Mouse (Mus musculus): ENCODE measurements around the gene Gm2000. TPM values are rescaled to one million over a fixed set of nuclear protein-coding genes. Genes with fewer than 3 reads are reported as not detected.

The Gm2000 gene
- total and polyA plus RNA-seq, 3 experiments = 425 to 3,171 (median 1,611) TPM

DNA sequence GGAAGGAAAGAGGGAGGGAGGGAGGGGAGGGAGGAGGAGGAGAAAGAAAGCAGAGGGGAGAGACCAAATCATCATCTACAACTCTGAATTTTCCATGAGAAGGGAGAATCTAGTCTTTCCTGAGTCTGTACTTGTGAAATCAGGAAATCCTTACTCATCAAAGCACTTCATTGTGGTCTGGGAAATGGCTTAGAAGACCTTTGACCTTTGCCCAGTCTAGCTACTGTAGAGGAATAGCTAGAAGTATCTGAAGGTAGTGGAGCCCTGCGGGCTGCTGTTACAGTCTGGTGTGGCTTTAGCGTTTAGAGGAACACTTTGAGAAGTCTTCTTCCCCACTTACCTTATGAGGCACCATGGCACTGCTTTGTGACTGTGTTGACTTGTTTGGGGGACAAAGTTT lies 36.7 kb downstream of the Gm2000 start:
- Histone ChIP-seq H3K27me3 (ENCODE audit: insufficient read depth, low read length) (peaks cover 7% of the 10 kb centered on the region; the same call in 1 of the 2 replicates), H3K4me1 (ENCODE audit: insufficient read depth, low read depth, low read length) (peaks cover 1% of the 10 kb centered on the region; the same call in 1 of the 2 replicates), H3K4me3 (ENCODE audit: low read depth, low read length) (no peak overlapping the region), H3K9me3 (replicated peaks) (peaks cover 3% of the 10 kb centered on the region), H3K36me3 (replicated peaks) (no peaks in the 10 kb centered on the region)
- TF ChIP-seq GATA2 (IDR thresholded peaks at IDR 0.05; ENCODE audit: borderline replicate concordance, low read depth, low read length) (no peak), GATA1 (IDR thresholded peaks at IDR 0.05; ENCODE audit: borderline replicate concordance, low read length) (no peak), TAL1 (conservative IDR thresholded peaks at IDR 0.05; ENCODE audit: low read depth, low read length) (no peak), POLR2AphosphoS5 (IDR thresholded peaks at IDR 0.05; ENCODE audit: insufficient replicate concordance, low read depth, low read length) (no peak), CTCF (IDR thresholded peaks at IDR 0.05; ENCODE audit: low read depth, low read length) (no peak)
- ATAC-seq (ENCODE audit: extremely low read depth, insufficient number of reproducible peaks, low FRiP score, poor library complexity, severe bottlenecking) = no peak
- no peak for DNase-seq (ENCODE audit: low spot score)

DNA sequence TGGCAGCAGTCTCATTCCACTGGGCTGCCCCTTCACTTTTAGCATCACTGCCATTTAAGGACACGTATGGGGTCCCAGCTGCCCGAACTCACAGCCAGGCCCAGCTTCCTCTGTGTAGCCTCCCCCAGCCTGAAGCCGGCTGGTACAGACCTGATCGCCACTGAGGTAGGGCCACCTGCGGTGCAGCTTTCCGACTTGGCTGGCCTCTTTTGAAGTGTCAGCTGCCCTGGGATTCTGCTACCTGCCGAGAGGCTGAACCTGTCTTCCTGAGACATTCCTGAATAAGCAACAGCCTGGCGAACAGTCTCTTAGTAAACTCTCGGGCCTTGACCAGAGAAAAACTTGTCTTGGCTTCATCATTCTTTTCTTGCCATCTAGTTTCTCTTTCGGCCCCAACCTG lies 37.4 kb downstream of the Gm2000 start:
- H3K4me1 ChIP-seq (ENCODE audit: insufficient read depth, low read depth, low read length) = peaks cover 9% of the 10 kb centered on the region
- no peak for TF ChIP-seq GATA1 (IDR thresholded peaks at IDR 0.05; ENCODE audit: borderline replicate concordance, low read length)
- TF ChIP-seq TAL1 (conservative IDR thresholded peaks at IDR 0.05; ENCODE audit: low read depth, low read length) = no peak
- no peak for TF ChIP-seq CTCF (IDR thresholded peaks at IDR 0.05; ENCODE audit: low read depth, low read length)
- no peak for TF ChIP-seq GATA2 (IDR thresholded peaks at IDR 0.05; ENCODE audit: borderline replicate concordance, low read depth, low read length)
- TF ChIP-seq POLR2AphosphoS5 (IDR thresholded peaks at IDR 0.05; ENCODE audit: insufficient replicate concordance, low read depth, low read length) = no peak
- peaks cover 3% of the 10 kb centered on the region for H3K9me3 ChIP-seq (replicated peaks)
- no peaks in the 10 kb centered on the region for H3K36me3 ChIP-seq (replicated peaks)
- H3K4me3 ChIP-seq (ENCODE audit: low read depth, low read length) = no peak overlapping the region
- peaks cover 5% of the 10 kb centered on the region; the same call in 1 of the 2 replicates for H3K27me3 ChIP-seq (ENCODE audit: insufficient read depth, low read length)
- DNase-seq (ENCODE audit: low spot score) (no peak), ATAC-seq (ENCODE audit: extremely low read depth, insufficient number of reproducible peaks, low FRiP score, poor library complexity, severe bottlenecking) (no peak)

DNA sequence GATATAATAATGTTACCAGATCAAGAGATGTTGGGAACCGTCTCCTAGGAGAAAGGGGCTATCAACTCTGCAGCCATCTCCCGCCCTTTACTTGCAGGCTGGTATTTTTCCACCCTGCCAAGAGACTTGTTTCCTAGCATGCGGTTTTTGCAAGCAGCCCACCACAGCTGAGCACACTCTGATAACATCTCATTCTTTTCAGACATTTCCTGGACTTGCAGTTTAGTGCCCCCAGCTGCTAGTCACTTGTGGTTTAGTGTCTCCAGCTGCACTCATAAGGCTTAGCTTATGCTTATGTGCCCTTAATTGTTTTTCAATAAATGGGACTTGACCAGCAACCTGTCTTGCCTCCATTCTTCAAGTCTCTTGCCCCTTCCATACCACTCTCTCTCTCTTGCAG lies 42.2 kb downstream of the Gm2000 start:
- DNase-seq (ENCODE audit: low spot score) (peak; percentile 20), ATAC-seq (ENCODE audit: extremely low read depth, insufficient number of reproducible peaks, low FRiP score, poor library complexity, severe bottlenecking) (peak; percentile 72)
- peaks cover 15% of the 10 kb centered on the region for H3K4me1 ChIP-seq (ENCODE audit: insufficient read depth, low read depth, low read length)
- peaks cover 3% of the 10 kb centered on the region for H3K9me3 ChIP-seq (replicated peaks)
- no peaks in the 10 kb centered on the region for H3K36me3 ChIP-seq (replicated peaks)
- peaks cover 3% of the 10 kb centered on the region; the same call in 1 of the 2 replicates for H3K27me3 ChIP-seq (ENCODE audit: insufficient read depth, low read length)
- H3K4me3 ChIP-seq (ENCODE audit: low read depth, low read length) = no peak overlapping the region
- no peak for TF ChIP-seq CTCF (IDR thresholded peaks at IDR 0.05; ENCODE audit: low read depth, low read length)
- no peak for TF ChIP-seq GATA2 (IDR thresholded peaks at IDR 0.05; ENCODE audit: borderline replicate concordance, low read depth, low read length)
- TF ChIP-seq GATA1 (IDR thresholded peaks at IDR 0.05; ENCODE audit: borderline replicate concordance, low read length) = no peak
- no peak for TF ChIP-seq POLR2AphosphoS5 (IDR thresholded peaks at IDR 0.05; ENCODE audit: insufficient replicate concordance, low read depth, low read length)
- no peak; the same call in 1 of the 2 replicates for TF ChIP-seq TAL1 (conservative IDR thresholded peaks at IDR 0.05; ENCODE audit: low read depth, low read length)

DNA sequence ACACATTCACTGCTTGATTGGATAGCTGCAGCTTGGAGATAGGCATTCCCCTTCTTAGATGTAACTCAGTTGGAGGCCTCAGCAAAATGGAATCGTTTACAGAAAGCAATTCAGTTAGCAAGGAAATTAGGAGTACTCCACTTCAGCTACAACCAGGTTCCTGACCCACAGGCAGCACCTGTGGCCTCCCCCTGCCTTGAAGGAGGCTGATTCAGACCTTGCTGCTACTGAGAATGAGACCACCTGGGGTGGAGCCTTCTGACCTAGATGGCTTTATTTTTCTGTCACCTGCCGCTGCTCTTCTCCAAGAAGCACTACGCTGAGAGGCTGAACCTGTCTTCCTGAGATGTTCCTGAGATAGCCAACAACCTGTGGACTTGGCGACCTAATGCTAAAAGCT lies 42.7 kb downstream of the Gm2000 start:
- Histone ChIP-seq H3K4me3 (ENCODE audit: low read depth, low read length) (no peak overlapping the region), H3K9me3 (replicated peaks) (peaks cover 3% of the 10 kb centered on the region), H3K36me3 (replicated peaks) (no peaks in the 10 kb centered on the region), H3K27me3 (ENCODE audit: insufficient read depth, low read length) (peaks cover 3% of the 10 kb centered on the region; the same call in 1 of the 2 replicates), H3K4me1 (ENCODE audit: insufficient read depth, low read depth, low read length) (peaks cover 15% of the 10 kb centered on the region)
- TF ChIP-seq TAL1 (conservative IDR thresholded peaks at IDR 0.05; ENCODE audit: low read depth, low read length) (no peak), GATA2 (IDR thresholded peaks at IDR 0.05; ENCODE audit: borderline replicate concordance, low read depth, low read length) (no peak), GATA1 (IDR thresholded peaks at IDR 0.05; ENCODE audit: borderline replicate concordance, low read length) (no peak), POLR2AphosphoS5 (IDR thresholded peaks at IDR 0.05; ENCODE audit: insufficient replicate concordance, low read depth, low read length) (no peak), CTCF (IDR thresholded peaks at IDR 0.05; ENCODE audit: low read depth, low read length) (no peak)
- DNase-seq (ENCODE audit: low spot score) = no peak
- no peak for ATAC-seq (ENCODE audit: extremely low read depth, insufficient number of reproducible peaks, low FRiP score, poor library complexity, severe bottlenecking)

Other genes starting within 250 kb of the Gm2000 start
- gene Fam163a, start 161.0 kb upstream of the Gm2000 start, total RNA-seq (2014; fragmentation: Nextera tagmentation) = not detected in 2 replicates
- 0.06 and 0.11 TPM in 2 replicates for gene Fam163a, start 161.0 kb upstream of the Gm2000 start, total RNA-seq (2017)
- gene Fam163a, start 161.0 kb upstream of the Gm2000 start, polyA plus RNA-seq (2012) = not detected in 2 replicates
- 6.0 and 6.1 TPM in 2 replicates for gene Tdrd5, start 62.4 kb upstream of the Gm2000 start, total RNA-seq (2014; fragmentation: Nextera tagmentation)
- gene Tdrd5, start 62.4 kb upstream of the Gm2000 start, total RNA-seq (2017) = 0.55 and 0.58 TPM in 2 replicates
- gene Tdrd5, start 62.4 kb upstream of the Gm2000 start, polyA plus RNA-seq (2012) = 0.09 TPM in 2 replicates
- not detected in 2 replicates for gene Nphs2, start 55.3 kb upstream of the Gm2000 start, total RNA-seq (2014; fragmentation: Nextera tagmentation)
- 0.12 TPM in 1 of 2 replicates, not detected in the other for gene Nphs2, start 55.3 kb upstream of the Gm2000 start, total RNA-seq (2017)
- gene Nphs2, start 55.3 kb upstream of the Gm2000 start, polyA plus RNA-seq (2012) = not detected in 2 replicates
- 1.5 and 6.7 TPM in 2 replicates for gene Axdnd1, start 55.1 kb downstream of the Gm2000 start, total RNA-seq (2014; fragmentation: Nextera tagmentation)
- 0.46 and 1.4 TPM in 2 replicates for gene Axdnd1, start 55.1 kb downstream of the Gm2000 start, total RNA-seq (2017)
- not detected in 2 replicates for gene Axdnd1, start 55.1 kb downstream of the Gm2000 start, polyA plus RNA-seq (2012)
- gene Soat1, start 108.3 kb downstream of the Gm2000 start, total RNA-seq (2014; fragmentation: Nextera tagmentation) = 209 and 257 TPM in 2 replicates
- gene Soat1, start 108.3 kb downstream of the Gm2000 start, total RNA-seq (2017) = 196 and 244 TPM in 2 replicates
- 40.6 and 51.0 TPM in 2 replicates for gene Soat1, start 108.3 kb downstream of the Gm2000 start, polyA plus RNA-seq (2012)
- 7.3 and 9.9 TPM in 2 replicates for gene Gm10031, start 158.0 kb downstream of the Gm2000 start, total RNA-seq (2014; fragmentation: Nextera tagmentation)
- 15.7 and 17.2 TPM in 2 replicates for gene Gm10031, start 158.0 kb downstream of the Gm2000 start, total RNA-seq (2017)
- 0.18 and 0.75 TPM in 2 replicates for gene Gm10031, start 158.0 kb downstream of the Gm2000 start, polyA plus RNA-seq (2012)
- gene Abl2, start 192.7 kb downstream of the Gm2000 start, total RNA-seq (2014; fragmentation: Nextera tagmentation) = 13.4 and 15.2 TPM in 2 replicates
- gene Abl2, start 192.7 kb downstream of the Gm2000 start, total RNA-seq (2017) = 8.6 and 9.7 TPM in 2 replicates
- gene Abl2, start 192.7 kb downstream of the Gm2000 start, polyA plus RNA-seq (2012) = 14.7 and 18.7 TPM in 2 replicates

All from G1E (cell line).